Mouse (Mus musculus): ENCODE data around the gene Trpv4. TPM values are rescaled to one million over a fixed set of nuclear protein-coding genes. Genes with fewer than 3 reads are reported as not detected.
A peak's percentile ranks its signal among the peaks of the same experiment; 100 is the strongest.

The Trpv4 gene
- polyA plus RNA-seq, 1 experiment from 2014 or later = 2.1 TPM

- no peak overlapping the region for H3K4me2 ChIP-seq (replicated peaks; ENCODE audit: low read depth)
- H3K9me3 ChIP-seq (ENCODE audit: control insufficient read depth, low read length) = no peaks in the 10 kb centered on the region
- no peaks in the 10 kb centered on the region for H3K4me1 ChIP-seq (replicated peaks; ENCODE audit: control insufficient read depth, insufficient read depth)
- H3K9ac ChIP-seq (ENCODE audit: low read length) = no peak overlapping the region
- 63% methylated on average over 7 of the region's 7 CpGs for WGBS
- no peak overlapping the region for H3K4me3 ChIP-seq (ENCODE audit: low read depth, low read length)
- no peaks in the 10 kb centered on the region for H3K36me3 ChIP-seq (ENCODE audit: control insufficient read depth, insufficient read depth, low read length)
- no peak for TF ChIP-seq CTCF (IDR thresholded peaks at IDR 0.05; ENCODE audit: low read depth)
- no peak for TF ChIP-seq EP300 (optimal IDR thresholded peaks at IDR 0.05)
- no peak for DNase-seq (ENCODE audit: low spot score)
- ATAC-seq (ENCODE audit: low FRiP score, low TSS enrichment) = no peak
- no peak overlapping the region for H3K27ac ChIP-seq (replicated peaks)
- H3K27me3 ChIP-seq (ENCODE audit: control insufficient read depth, insufficient read depth, low read length) = no peaks in the 10 kb centered on the region
These were observed 43.4 kb downstream of the Trpv4 start for GRCm38 (mm10) chr5:114614863-114615262.

GRCm38 (mm10) chr5:114611968-114612608 is 46.1 kb downstream of the Trpv4 start:
- Histone ChIP-seq H3K4me2 (replicated peaks; ENCODE audit: low read depth) (no peak overlapping the region), H3K36me3 (ENCODE audit: control insufficient read depth, insufficient read depth, low read length) (no peaks in the 10 kb centered on the region), H3K4me1 (replicated peaks; ENCODE audit: control insufficient read depth, insufficient read depth) (0 out of 2 replicates have a peak, but pooled peaks cover 4% of the 10 kb centered on the region), H3K9me3 (ENCODE audit: control insufficient read depth, low read length) (no peaks in the 10 kb centered on the region), H3K9ac (ENCODE audit: low read length) (no peak overlapping the region), H3K27me3 (ENCODE audit: control insufficient read depth, insufficient read depth, low read length) (no peaks in the 10 kb centered on the region), H3K27ac (replicated peaks) (no peak overlapping the region), H3K4me3 (ENCODE audit: low read depth, low read length) (no peak overlapping the region)
- 64% methylated on average over 25 of the region's 25 CpGs for WGBS
- DNase-seq (ENCODE audit: low spot score) = peak; percentile 58
- ATAC-seq (ENCODE audit: low FRiP score, low TSS enrichment) = peak; percentile 25; the same call in 1 of the 2 replicates
- TF ChIP-seq CTCF (IDR thresholded peaks at IDR 0.05; ENCODE audit: low read depth) = peak; percentile 70
- TF ChIP-seq EP300 (optimal IDR thresholded peaks at IDR 0.05) = no peak

DNA sequence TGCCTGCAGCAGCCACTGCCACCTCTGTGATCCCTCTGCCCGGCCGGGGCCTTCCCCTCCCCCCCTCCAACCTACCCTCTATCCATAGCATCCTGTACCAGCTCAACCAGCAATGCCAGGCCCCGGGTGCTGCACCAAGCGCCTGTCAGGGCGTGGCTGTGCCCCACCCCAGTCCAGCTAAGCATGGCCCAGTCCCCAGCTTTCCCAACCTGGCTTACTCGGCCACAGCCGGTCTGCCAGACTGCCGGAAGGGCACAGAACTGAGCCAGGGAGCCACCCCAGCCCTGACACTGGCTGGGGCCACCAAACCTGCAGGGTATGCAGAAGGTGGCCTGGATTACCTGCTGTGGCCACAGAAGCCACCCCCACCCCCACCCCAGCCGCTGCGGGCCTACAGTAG is 47.0 kb downstream of the Trpv4 start:
- Histone ChIP-seq H3K27me3 (ENCODE audit: control insufficient read depth, insufficient read depth, low read length) (no peaks in the 10 kb centered on the region), H3K9me3 (ENCODE audit: control insufficient read depth, low read length) (no peaks in the 10 kb centered on the region), H3K36me3 (ENCODE audit: control insufficient read depth, insufficient read depth, low read length) (no peaks in the 10 kb centered on the region), H3K9ac (ENCODE audit: low read length) (no peak overlapping the region), H3K4me2 (replicated peaks; ENCODE audit: low read depth) (no peak overlapping the region), H3K4me3 (ENCODE audit: low read depth, low read length) (no peak overlapping the region), H3K4me1 (replicated peaks; ENCODE audit: control insufficient read depth, insufficient read depth) (0 out of 2 replicates have a peak, but pooled peaks cover 4% of the 10 kb centered on the region), H3K27ac (replicated peaks) (no peak overlapping the region)
- WGBS = 87% methylated on average over 8 of the region's 10 CpGs
- TF ChIP-seq CTCF (IDR thresholded peaks at IDR 0.05; ENCODE audit: low read depth) (no peak), EP300 (optimal IDR thresholded peaks at IDR 0.05) (no peak)
- DNase-seq (ENCODE audit: low spot score) (no peak), ATAC-seq (ENCODE audit: low FRiP score, low TSS enrichment) (no peak)

- no peak overlapping the region for H3K4me2 ChIP-seq (replicated peaks; ENCODE audit: low read depth)
- no peaks in the 10 kb centered on the region for H3K9me3 ChIP-seq (ENCODE audit: control insufficient read depth, low read length)
- H3K9ac ChIP-seq (ENCODE audit: low read length) = no peak overlapping the region
- no peaks in the 10 kb centered on the region for H3K27me3 ChIP-seq (ENCODE audit: control insufficient read depth, insufficient read depth, low read length)
- H3K4me1 ChIP-seq (replicated peaks; ENCODE audit: control insufficient read depth, insufficient read depth) = 0 out of 2 replicates have a peak, but pooled peaks cover 4% of the 10 kb centered on the region
- peak; percentile 75 for DNase-seq (ENCODE audit: low spot score)
- no peaks in the 10 kb centered on the region for H3K36me3 ChIP-seq (ENCODE audit: control insufficient read depth, insufficient read depth, low read length)
- WGBS = 11% methylated on average over 12 of the region's 12 CpGs
- no peak overlapping the region for H3K4me3 ChIP-seq (ENCODE audit: low read depth, low read length)
- peak; percentile 96 for TF ChIP-seq CTCF (IDR thresholded peaks at IDR 0.05; ENCODE audit: low read depth)
- TF ChIP-seq EP300 (optimal IDR thresholded peaks at IDR 0.05) = no peak
- ATAC-seq (ENCODE audit: low FRiP score, low TSS enrichment) = no peak
- no peak overlapping the region for H3K27ac ChIP-seq (replicated peaks)
These were observed 49.7 kb downstream of the Trpv4 start for GRCm38 (mm10) chr5:114608516-114608915.

- DNase-seq (ENCODE audit: low spot score) = no peak
These were observed 50.6 kb downstream of the Trpv4 start for GRCm38 (mm10) chr5:114607651-114608050.

DNA sequence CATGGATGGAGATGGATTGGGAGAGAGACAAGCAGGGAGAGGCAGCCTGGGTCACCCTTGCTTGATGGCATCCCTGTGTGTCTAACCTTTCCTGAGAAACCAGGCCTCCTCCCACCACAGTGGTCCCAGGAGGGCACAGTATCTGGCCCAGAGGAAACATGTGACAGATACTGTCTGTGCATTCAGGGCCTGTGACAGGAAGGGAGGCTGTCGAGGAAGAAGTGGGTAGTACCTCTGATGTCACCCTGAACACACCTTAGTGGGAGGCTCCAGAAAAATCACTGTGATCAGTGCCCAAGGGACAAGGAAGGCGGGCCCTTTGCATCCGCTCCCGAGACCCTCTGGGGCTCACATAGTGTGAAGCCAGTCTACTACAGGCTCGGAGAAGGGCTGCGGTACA is 52.2 kb downstream of the Trpv4 start:
- no peak overlapping the region for H3K27ac ChIP-seq (replicated peaks)
- no peak for ATAC-seq (ENCODE audit: low FRiP score, low TSS enrichment)
- TF ChIP-seq CTCF (IDR thresholded peaks at IDR 0.05; ENCODE audit: low read depth) (no peak), EP300 (optimal IDR thresholded peaks at IDR 0.05) (no peak)
- 0 out of 2 replicates have a peak, but pooled peaks cover 4% of the 10 kb centered on the region for H3K4me1 ChIP-seq (replicated peaks; ENCODE audit: control insufficient read depth, insufficient read depth)
- H3K9me3 ChIP-seq (ENCODE audit: control insufficient read depth, low read length) = no peaks in the 10 kb centered on the region
- H3K4me3 ChIP-seq (ENCODE audit: low read depth, low read length) = no peak overlapping the region
- H3K9ac ChIP-seq (ENCODE audit: low read length) = no peak overlapping the region
- H3K4me2 ChIP-seq (replicated peaks; ENCODE audit: low read depth) = no peak overlapping the region
- DNase-seq (ENCODE audit: low spot score) = no peak
- WGBS = 85% methylated on average over 6 of the region's 6 CpGs
- no peaks in the 10 kb centered on the region for H3K27me3 ChIP-seq (ENCODE audit: control insufficient read depth, insufficient read depth, low read length)
- H3K36me3 ChIP-seq (ENCODE audit: control insufficient read depth, insufficient read depth, low read length) = no peaks in the 10 kb centered on the region

More at GRCm38 (mm10) chr5:114607651-114608050, 50.6 kb downstream of the Trpv4 start:
- H3K36me3 ChIP-seq (ENCODE audit: control insufficient read depth, insufficient read depth, low read length) = no peaks in the 10 kb centered on the region
- no peak overlapping the region for H3K4me2 ChIP-seq (replicated peaks; ENCODE audit: low read depth)
- WGBS = 45% methylated on average over 8 of the region's 8 CpGs
- H3K4me1 ChIP-seq (replicated peaks; ENCODE audit: control insufficient read depth, insufficient read depth) = 0 out of 2 replicates have a peak, but pooled peaks cover 4% of the 10 kb centered on the region
- H3K27me3 ChIP-seq (ENCODE audit: control insufficient read depth, insufficient read depth, low read length) = no peaks in the 10 kb centered on the region
- no peak overlapping the region for H3K27ac ChIP-seq (replicated peaks)
- H3K4me3 ChIP-seq (ENCODE audit: low read depth, low read length) = no peak overlapping the region
- no peak for ATAC-seq (ENCODE audit: low FRiP score, low TSS enrichment)
- no peak overlapping the region for H3K9ac ChIP-seq (ENCODE audit: low read length)
- TF ChIP-seq CTCF (IDR thresholded peaks at IDR 0.05; ENCODE audit: low read depth) = no peak
- no peak for TF ChIP-seq EP300 (optimal IDR thresholded peaks at IDR 0.05)
- H3K9me3 ChIP-seq (ENCODE audit: control insufficient read depth, low read length) = no peaks in the 10 kb centered on the region
